Mouse (Mus musculus): Measurements from ENCODE around the gene Nfe2l3. TPM values are rescaled to one million over a fixed set of nuclear protein-coding genes. Genes with fewer than 3 reads are reported as not detected.
"Not testable (repeated sequence)": the region's sequence is repeated elsewhere in the genome, so short reads cannot be mapped to it uniquely, and the experiment has no call there.

Nfe2l3 gene
- polyA plus RNA-seq, 1 experiment from 2014 or later = 0.95 TPM

- ATAC-seq = no peak
- Histone ChIP-seq H3K9ac (ENCODE audit: low read depth, low read length) (peak overlapping the region; percentile 65), H3K4me1 (ENCODE audit: control insufficient read depth, insufficient read depth, low read length) (peaks cover 13% of the 10 kb centered on the region), H3K4me2 (ENCODE audit: low read depth, low read length) (peak overlapping the region; percentile 62), H3K36me3 (ENCODE audit: control insufficient read depth, insufficient read depth, low read length) (peaks cover 5% of the 10 kb centered on the region; the same call in 1 of the 2 replicates), H3K27me3 (replicated peaks; ENCODE audit: control insufficient read depth, insufficient read depth, low read length) (no peaks in the 10 kb centered on the region), H3K4me3 (ENCODE audit: low read length) (peak overlapping the region; percentile 44), H3K27ac (ENCODE audit: low read length) (no peak overlapping the region), H3K9me3 (ENCODE audit: control insufficient read depth, low read length) (no peaks in the 10 kb centered on the region)
- 10% methylated on average over 3 of the region's 3 CpGs for WGBS
These were observed 39.3 kb downstream of the Nfe2l3 start for GRCm38 (mm10) chr6:51471782-51472181.

GRCm38 (mm10) chr6:51472213-51472612 lies 39.7 kb downstream of the Nfe2l3 start:
- WGBS = 33% methylated on average over 4 of the region's 4 CpGs
- H3K4me3 ChIP-seq (ENCODE audit: low read length) = peak overlapping the region; percentile 44
- peak overlapping the region; percentile 65; the same call in 1 of the 2 replicates for H3K9ac ChIP-seq (ENCODE audit: low read depth, low read length)
- no peak overlapping the region for H3K27ac ChIP-seq (ENCODE audit: low read length)
- H3K4me2 ChIP-seq (ENCODE audit: low read depth, low read length) = peak overlapping the region; percentile 62
- H3K27me3 ChIP-seq (replicated peaks; ENCODE audit: control insufficient read depth, insufficient read depth, low read length) = no peaks in the 10 kb centered on the region
- peaks cover 12% of the 10 kb centered on the region for H3K4me1 ChIP-seq (ENCODE audit: control insufficient read depth, insufficient read depth, low read length)
- no peaks in the 10 kb centered on the region for H3K9me3 ChIP-seq (ENCODE audit: control insufficient read depth, low read length)
- ATAC-seq = no peak
- peaks cover 6% of the 10 kb centered on the region; the same call in 1 of the 2 replicates for H3K36me3 ChIP-seq (ENCODE audit: control insufficient read depth, insufficient read depth, low read length)

- peaks cover 20% of the 10 kb centered on the region for H3K36me3 ChIP-seq (ENCODE audit: control insufficient read depth, insufficient read depth, low read length)
- no peak overlapping the region for H3K4me3 ChIP-seq (ENCODE audit: low read length)
- 87% methylated on average over 4 of the region's 4 CpGs for WGBS
- no peak overlapping the region for H3K9ac ChIP-seq (ENCODE audit: low read depth, low read length)
- no peak overlapping the region for H3K4me2 ChIP-seq (ENCODE audit: low read depth, low read length)
- no peak for ATAC-seq
- H3K27me3 ChIP-seq (replicated peaks; ENCODE audit: control insufficient read depth, insufficient read depth, low read length) = no peaks in the 10 kb centered on the region
- H3K27ac ChIP-seq (ENCODE audit: low read length) = no peak overlapping the region
- H3K9me3 ChIP-seq (ENCODE audit: control insufficient read depth, low read length) = no peaks in the 10 kb centered on the region
- H3K4me1 ChIP-seq (ENCODE audit: control insufficient read depth, insufficient read depth, low read length) = no peaks in the 10 kb centered on the region
These were observed 46.8 kb downstream of the Nfe2l3 start for GRCm38 (mm10) chr6:51479136-51479731.

GRCm38 (mm10) chr6:51481548-51481947 lies 49.1 kb downstream of the Nfe2l3 start:
- Histone ChIP-seq H3K4me1 (ENCODE audit: control insufficient read depth, insufficient read depth, low read length) (no peaks in the 10 kb centered on the region), H3K27ac (ENCODE audit: low read length) (no peak overlapping the region), H3K27me3 (replicated peaks; ENCODE audit: control insufficient read depth, insufficient read depth, low read length) (no peaks in the 10 kb centered on the region), H3K36me3 (ENCODE audit: control insufficient read depth, insufficient read depth, low read length) (peaks cover 18% of the 10 kb centered on the region), H3K9me3 (ENCODE audit: control insufficient read depth, low read length) (no peaks in the 10 kb centered on the region), H3K4me2 (ENCODE audit: low read depth, low read length) (no peak overlapping the region), H3K9ac (ENCODE audit: low read depth, low read length) (no peak overlapping the region), H3K4me3 (ENCODE audit: low read length) (no peak overlapping the region)
- WGBS = 91% methylated on average over 8 of the region's 8 CpGs
- ATAC-seq = no peak

GRCm38 (mm10) chr6:51483861-51484260 lies 51.4 kb downstream of the Nfe2l3 start:
- Histone ChIP-seq H3K4me3 (ENCODE audit: low read length) (no peak overlapping the region), H3K4me2 (ENCODE audit: low read depth, low read length) (no peak overlapping the region), H3K9me3 (ENCODE audit: control insufficient read depth, low read length) (peaks cover 5% of the 10 kb centered on the region; the same call in 1 of the 2 replicates), H3K27me3 (replicated peaks; ENCODE audit: control insufficient read depth, insufficient read depth, low read length) (no peaks in the 10 kb centered on the region), H3K4me1 (ENCODE audit: control insufficient read depth, insufficient read depth, low read length) (no peaks in the 10 kb centered on the region), H3K27ac (ENCODE audit: low read length) (no peak overlapping the region), H3K9ac (ENCODE audit: low read depth, low read length) (no peak overlapping the region), H3K36me3 (ENCODE audit: control insufficient read depth, insufficient read depth, low read length) (peaks cover 12% of the 10 kb centered on the region)
- no peak for ATAC-seq
- WGBS = 88% methylated on average over 3 of the region's 3 CpGs

GRCm38 (mm10) chr6:51484556-51484955 lies 52.1 kb downstream of the Nfe2l3 start:
- not testable (repeated sequence) for H3K4me2 ChIP-seq (ENCODE audit: low read depth, low read length); H3K4me3 ChIP-seq (ENCODE audit: low read length); ATAC-seq; H3K4me1 ChIP-seq (ENCODE audit: control insufficient read depth, insufficient read depth, low read length); H3K27ac ChIP-seq (ENCODE audit: low read length); H3K9me3 ChIP-seq (ENCODE audit: control insufficient read depth, low read length); H3K9ac ChIP-seq (ENCODE audit: low read depth, low read length); H3K36me3 ChIP-seq (ENCODE audit: control insufficient read depth, insufficient read depth, low read length); H3K27me3 ChIP-seq (replicated peaks; ENCODE audit: control insufficient read depth, insufficient read depth, low read length)
- WGBS = 87% methylated on average over 8 of the region's 8 CpGs

GRCm38 (mm10) chr6:51485646-51486045 lies 53.2 kb downstream of the Nfe2l3 start:
- no peaks in the 10 kb centered on the region for H3K27me3 ChIP-seq (replicated peaks; ENCODE audit: control insufficient read depth, insufficient read depth, low read length)
- H3K9me3 ChIP-seq (ENCODE audit: control insufficient read depth, low read length) = peaks cover 5% of the 10 kb centered on the region; the same call in 1 of the 2 replicates
- no peak overlapping the region for H3K4me3 ChIP-seq (ENCODE audit: low read length)
- WGBS = 57% methylated on average over 2 of the region's 2 CpGs
- no peak for ATAC-seq
- H3K4me1 ChIP-seq (ENCODE audit: control insufficient read depth, insufficient read depth, low read length) = no peaks in the 10 kb centered on the region
- no peak overlapping the region for H3K4me2 ChIP-seq (ENCODE audit: low read depth, low read length)
- no peak overlapping the region for H3K9ac ChIP-seq (ENCODE audit: low read depth, low read length)
- H3K36me3 ChIP-seq (ENCODE audit: control insufficient read depth, insufficient read depth, low read length) = peaks cover 6% of the 10 kb centered on the region; the same call in 1 of the 2 replicates
- no peak overlapping the region for H3K27ac ChIP-seq (ENCODE audit: low read length)

- no peak overlapping the region for H3K4me3 ChIP-seq (ENCODE audit: low read length)
- H3K27me3 ChIP-seq (replicated peaks; ENCODE audit: control insufficient read depth, insufficient read depth, low read length) = no peaks in the 10 kb centered on the region
- H3K9ac ChIP-seq (ENCODE audit: low read depth, low read length) = no peak overlapping the region
- no peaks in the 10 kb centered on the region for H3K4me1 ChIP-seq (ENCODE audit: control insufficient read depth, insufficient read depth, low read length)
- no peak for ATAC-seq
- H3K27ac ChIP-seq (ENCODE audit: low read length) = no peak overlapping the region
- peaks cover 5% of the 10 kb centered on the region; the same call in 1 of the 2 replicates for H3K9me3 ChIP-seq (ENCODE audit: control insufficient read depth, low read length)
- peaks cover 6% of the 10 kb centered on the region; the same call in 1 of the 2 replicates for H3K36me3 ChIP-seq (ENCODE audit: control insufficient read depth, insufficient read depth, low read length)
- 41% methylated on average over 7 of the region's 7 CpGs for WGBS
- no peak overlapping the region for H3K4me2 ChIP-seq (ENCODE audit: low read depth, low read length)
These were observed 53.7 kb downstream of the Nfe2l3 start for GRCm38 (mm10) chr6:51486076-51486710.

GRCm38 (mm10) chr6:51486731-51487130 lies 54.3 kb downstream of the Nfe2l3 start:
- Histone ChIP-seq H3K9me3 (ENCODE audit: control insufficient read depth, low read length) (peaks cover 5% of the 10 kb centered on the region; the same call in 1 of the 2 replicates), H3K36me3 (ENCODE audit: control insufficient read depth, insufficient read depth, low read length) (peaks cover 6% of the 10 kb centered on the region; the same call in 1 of the 2 replicates), H3K4me2 (ENCODE audit: low read depth, low read length) (no peak overlapping the region), H3K4me1 (ENCODE audit: control insufficient read depth, insufficient read depth, low read length) (no peaks in the 10 kb centered on the region), H3K4me3 (ENCODE audit: low read length) (no peak overlapping the region), H3K9ac (ENCODE audit: low read depth, low read length) (no peak overlapping the region), H3K27me3 (replicated peaks; ENCODE audit: control insufficient read depth, insufficient read depth, low read length) (no peaks in the 10 kb centered on the region), H3K27ac (ENCODE audit: low read length) (no peak overlapping the region)
- 96% methylated on average over 5 of the region's 5 CpGs for WGBS
- ATAC-seq = no peak

Data from intestine, embryonic 16.5 days (tissue).